Mouse (Mus musculus) bone marrow, adult 2 months (tissue): ENCODE results near the gene Pdzd8.

Experiments
- CTCF ChIP-seq: fragments of 200-500 bp; IDR thresholded peaks from 2 replicates; pipeline ENCODE4 v1.5.1; 2011; ENCODE audit warnings: low read length, control low read depth; ENCODE audit not compliant: control insufficient read depth, insufficient read depth
- POLR2A ChIP-seq: fragments of 200-500 bp; IDR thresholded peaks from 2 replicates; pipeline ENCODE4 v1.6.1; 2011; ENCODE audit warnings: low read depth, mild to moderate bottlenecking, control low read depth, low read length, borderline replicate concordance; ENCODE audit not compliant: control insufficient read depth

DNA sequence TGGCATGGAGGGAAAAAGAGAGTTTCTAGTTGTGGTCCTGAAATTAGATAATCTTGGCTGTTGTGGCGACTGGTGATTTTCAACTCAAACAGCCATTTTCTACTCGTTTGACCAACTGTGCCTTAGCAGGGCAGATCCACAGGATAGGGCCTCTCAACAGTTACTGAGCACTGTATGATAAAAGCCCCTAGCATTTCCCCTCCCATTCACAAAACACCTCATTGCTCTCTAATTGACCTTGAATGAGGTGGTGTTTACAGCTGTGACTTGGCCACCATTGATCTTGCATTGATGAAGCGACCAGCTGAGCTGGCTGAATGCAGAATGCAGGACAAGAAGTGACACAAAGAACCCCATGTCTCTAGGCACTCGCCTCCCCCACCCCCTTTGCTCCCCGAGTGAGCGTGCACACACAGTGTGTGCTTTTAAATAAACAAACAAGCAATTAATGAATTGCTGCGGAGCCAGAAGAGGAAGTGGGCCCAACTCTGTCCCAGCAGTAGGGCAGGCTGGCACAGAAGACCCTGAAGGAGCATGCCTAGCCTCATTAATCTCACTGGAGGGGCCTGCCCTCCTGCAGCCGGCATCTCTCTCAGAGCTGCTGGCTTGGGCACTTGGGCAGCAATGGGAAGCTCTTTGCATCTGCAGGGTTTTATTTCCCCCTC lies 48.3 kb upstream of the Pdzd8 start:
- TF ChIP-seq CTCF (no peak), POLR2A (no peak)
